Mouse (Mus musculus) heart, embryonic 16.5 days (tissue): ENCODE data around the gene Lsm8. TPM values are rescaled to one million over a fixed set of nuclear protein-coding genes. Genes with fewer than 3 reads are reported as not detected.
"Not testable (repeated sequence)": the region's sequence is repeated elsewhere in the genome, so short reads cannot be mapped to it uniquely, and the experiment has no call there.

Source experiments
- ATAC-seq: fragments of 200-750 bp; cut with Nextera tagmentation; replicated peaks from 2 replicates; pipeline ENCODE4 v1.8.0; 2017; ENCODE audit warnings: moderate number of reproducible peaks; ENCODE audit not compliant: insufficient read depth, low FRiP score; ENCODE audit errors: extremely low read depth
- H3K27ac ChIP-seq: fragments of 300-500 bp; sonication (generic); 2 replicates; pipeline ENCODE4 v1.5.1; 2014; ENCODE audit warnings: mild to moderate bottlenecking, low read length, control low read depth, moderate library complexity
- H3K27me3 ChIP-seq: fragments of 300-500 bp; sonication (generic); 2 replicates; pipeline ENCODE4 v1.6.1; 2014; ENCODE audit warnings: low read length, mixed read lengths; ENCODE audit not compliant: control insufficient read depth, insufficient read depth
- H3K36me3 ChIP-seq: fragments of 300-500 bp; sonication (generic); 2 replicates; pipeline ENCODE4 v1.6.1; 2014; ENCODE audit not compliant: control insufficient read depth, insufficient read depth
- H3K4me1 ChIP-seq: fragments of 300-500 bp; sonication (generic); 2 replicates; pipeline ENCODE4 v1.6.1; 2014; ENCODE audit warnings: low read length, mixed read lengths; ENCODE audit not compliant: control insufficient read depth, insufficient read depth
- H3K4me2 ChIP-seq: fragments of 300-500 bp; sonication (generic); 2 replicates; pipeline ENCODE4 v1.6.1; 2014; ENCODE audit warnings: low read depth, mild to moderate bottlenecking, control low read depth, low read length
- H3K4me3 ChIP-seq: fragments of 300-500 bp; sonication (generic); 2 replicates; pipeline ENCODE4 v1.5.1; 2014; ENCODE audit warnings: mild to moderate bottlenecking, control low read depth, low read length
- H3K9ac ChIP-seq: fragments of 300-500 bp; sonication (generic); 2 replicates; pipeline ENCODE4 v1.6.1; 2014; ENCODE audit warnings: low read length, control low read depth
- H3K9me3 ChIP-seq: fragments of 300-500 bp; sonication (generic); replicated peaks from 2 replicates; pipeline ENCODE4 v1.6.1; 2016; ENCODE audit warnings: low read length; ENCODE audit not compliant: control insufficient read depth
- WGBS: fragments of 180-500 bp; shearing (Covaris S2); extraction: QIAGEN DNeasy Blood & Tissue Kit; methylation state at CpG from one replicate; pipeline ENCODE4 v1.1.7; 2014; 5-methylcytosine and 5-hydroxymethylcytosine counted together
- polyA plus RNA-seq: library from polyadenylated mRNA; unstranded; fragments of >200 nt; fragmentation: Nextera tagmentation; extraction: Ambion mirVana; gene quantifications from 2 replicates; pipeline ENCODE4 v1.2.1, GENCODE M21; 2015

Gene Lsm8
- polyA plus RNA-seq, result 116 and 137 TPM in 2 replicates

- ATAC-seq, result peak; percentile 100
- H3K9me3 ChIP-seq, result no peaks in the 10 kb centered on the region
- peak within 1 kb of the TSS; percentile 94 for H3K9ac ChIP-seq
- peak within 1 kb of the TSS; percentile 97 for H3K27ac ChIP-seq
- peak within 1 kb of the TSS; percentile 75 for H3K4me2 ChIP-seq
- H3K27me3 ChIP-seq, result no peaks in the 10 kb centered on the region
- H3K4me3 ChIP-seq, result peak within 1 kb of the TSS; percentile 74
- H3K36me3 ChIP-seq, result peaks cover 8% of the 10 kb centered on the region
- WGBS, result under 1% methylated on average over 37 of the region's 37 CpGs
- H3K4me1 ChIP-seq, result peaks cover 12% of the 10 kb centered on the region
These were observed at the start of gene Lsm8 for GRCm38 (mm10) chr6:18848051-18848701. Gene Lsm8 (plus strand): TSS chr6:18848579.

- Histone ChIP-seq H3K27me3 (no peaks in the 10 kb centered on the region), H3K27ac (no peak overlapping the region), H3K9ac (no peak overlapping the region), H3K36me3 (no peaks in the 10 kb centered on the region), H3K4me1 (no peaks in the 10 kb centered on the region), H3K4me2 (no peak overlapping the region), H3K4me3 (no peak overlapping the region), H3K9me3 (no peaks in the 10 kb centered on the region)
- no peak for ATAC-seq
- 80% methylated on average over 2 of the region's 2 CpGs for WGBS
These were observed 47.4 kb upstream of the Lsm8 start for GRCm38 (mm10) chr6:18800869-18801511.

GRCm38 (mm10) chr6:18812623-18813022 lies 35.8 kb upstream of the Lsm8 start:
- no peak for ATAC-seq
- Histone ChIP-seq H3K9me3 (no peaks in the 10 kb centered on the region), H3K4me2 (no peak overlapping the region), H3K36me3 (no peaks in the 10 kb centered on the region), H3K4me1 (no peaks in the 10 kb centered on the region), H3K27ac (no peak overlapping the region), H3K4me3 (no peak overlapping the region), H3K9ac (no peak overlapping the region), H3K27me3 (no peaks in the 10 kb centered on the region)
- WGBS, result 88% methylated on average over 1 of the region's 1 CpGs

DNA sequence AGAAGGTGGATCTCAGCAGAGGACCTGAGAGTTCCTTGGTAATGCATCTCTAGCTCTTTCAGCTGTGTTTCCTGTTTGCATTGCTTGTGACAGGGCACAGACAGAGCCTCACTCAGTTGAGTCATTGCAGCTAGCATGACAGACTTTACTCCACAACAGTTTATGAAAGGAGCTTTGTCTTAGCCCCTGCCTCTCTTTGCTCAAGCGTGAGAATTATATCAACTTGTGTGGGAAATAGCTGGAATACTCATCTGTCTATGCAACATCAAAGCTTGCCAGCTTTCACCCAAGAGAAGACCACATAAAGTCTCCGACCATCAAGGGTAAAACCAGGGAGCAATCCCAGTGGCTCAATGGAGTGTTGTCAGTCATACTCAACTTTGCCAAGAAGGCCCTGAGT lies 32.8 kb upstream of the Lsm8 start:
- H3K27me3 ChIP-seq, result no peaks in the 10 kb centered on the region
- H3K27ac ChIP-seq, result no peak overlapping the region
- H3K9me3 ChIP-seq, result no peaks in the 10 kb centered on the region
- WGBS, result 70% methylated on average over 2 of the region's 2 CpGs
- no peak overlapping the region for H3K4me3 ChIP-seq
- no peaks in the 10 kb centered on the region for H3K4me1 ChIP-seq
- no peaks in the 10 kb centered on the region for H3K36me3 ChIP-seq
- no peak overlapping the region for H3K4me2 ChIP-seq
- H3K9ac ChIP-seq, result no peak overlapping the region
- no peak for ATAC-seq

DNA sequence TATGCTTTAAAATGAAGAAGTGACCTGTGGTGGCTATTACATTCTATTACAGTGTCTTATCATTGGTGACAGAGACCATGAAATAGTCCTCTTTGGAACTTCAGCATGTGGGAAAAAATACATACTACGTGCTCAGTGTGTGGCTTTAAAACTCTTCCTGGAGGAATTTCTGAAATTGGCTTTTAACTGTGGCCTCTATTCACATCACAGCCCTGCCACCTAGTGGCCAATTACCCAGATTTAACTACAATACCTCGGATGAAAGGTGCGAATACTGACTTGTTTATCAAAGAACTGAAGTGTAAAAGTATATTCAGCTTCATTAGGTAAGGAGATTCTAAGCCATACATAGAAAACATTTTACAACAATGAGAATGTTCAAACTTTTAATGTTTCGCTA lies 29.0 kb upstream of the Lsm8 start:
- no peak overlapping the region for H3K9ac ChIP-seq
- no peak overlapping the region for H3K4me3 ChIP-seq
- no peaks in the 10 kb centered on the region for H3K36me3 ChIP-seq
- no peaks in the 10 kb centered on the region for H3K4me1 ChIP-seq
- no peak overlapping the region for H3K4me2 ChIP-seq
- H3K9me3 ChIP-seq, result no peaks in the 10 kb centered on the region
- no peaks in the 10 kb centered on the region for H3K27me3 ChIP-seq
- 15% methylated on average over 4 of the region's 4 CpGs for WGBS
- H3K27ac ChIP-seq, result no peak overlapping the region
- no peak for ATAC-seq

- 67% methylated on average over 4 of the region's 4 CpGs for WGBS
- no peaks in the 10 kb centered on the region for H3K36me3 ChIP-seq
- no peaks in the 10 kb centered on the region for H3K4me1 ChIP-seq
These were observed 28.1 kb upstream of the Lsm8 start for GRCm38 (mm10) chr6:18820246-18820645.

GRCm38 (mm10) chr6:18822812-18823211 lies 25.6 kb upstream of the Lsm8 start:
- H3K4me3 ChIP-seq, result no peak overlapping the region
- no peaks in the 10 kb centered on the region for H3K27me3 ChIP-seq
- H3K36me3 ChIP-seq, result no peaks in the 10 kb centered on the region
- H3K4me1 ChIP-seq, result no peaks in the 10 kb centered on the region
- no peak overlapping the region for H3K27ac ChIP-seq
- no peaks in the 10 kb centered on the region for H3K9me3 ChIP-seq
- ATAC-seq, result no peak
- 59% methylated on average over 1 of the region's 1 CpGs for WGBS
- H3K9ac ChIP-seq, result no peak overlapping the region
- H3K4me2 ChIP-seq, result no peak overlapping the region

More at GRCm38 (mm10) chr6:18820246-18820645, 28.1 kb upstream of the Lsm8 start:
- Histone ChIP-seq H3K4me2 (no peak overlapping the region), H3K9me3 (no peaks in the 10 kb centered on the region), H3K27ac (no peak overlapping the region), H3K9ac (no peak overlapping the region), H3K27me3 (no peaks in the 10 kb centered on the region), H3K4me3 (no peak overlapping the region)
- no peak for ATAC-seq

GRCm38 (mm10) chr6:18832958-18833357 lies 15.4 kb upstream of the Lsm8 start:
- 66% methylated on average over 1 of the region's 1 CpGs for WGBS
- Histone ChIP-seq H3K27ac (no peak overlapping the region), H3K4me3 (no peak overlapping the region), H3K9ac (no peak overlapping the region), H3K4me1 (no peaks in the 10 kb centered on the region), H3K27me3 (no peaks in the 10 kb centered on the region), H3K4me2 (no peak overlapping the region), H3K36me3 (no peaks in the 10 kb centered on the region), H3K9me3 (no peaks in the 10 kb centered on the region)
- no peak for ATAC-seq

GRCm38 (mm10) chr6:18844529-18844928 lies 3.9 kb upstream of the Lsm8 start:
- not testable (repeated sequence) for H3K27ac ChIP-seq, H3K4me2 ChIP-seq, H3K36me3 ChIP-seq, H3K27me3 ChIP-seq, ATAC-seq, H3K9ac ChIP-seq, H3K4me3 ChIP-seq, H3K9me3 ChIP-seq, H3K4me1 ChIP-seq
- WGBS, result 20% methylated on average over 1 of the region's 11 CpGs
